Mouse (Mus musculus): ENCODE results near the gene Uxs1. TPM values are rescaled to one million over a fixed set of nuclear protein-coding genes. Genes with fewer than 3 reads are reported as not detected.
A peak's percentile ranks its signal among the peaks of the same experiment; 100 is the strongest.

The Uxs1 gene
- 17.9 and 27.8 TPM in 2 replicates for total RNA-seq (2014; fragmentation: Nextera tagmentation)
- 28.5 and 30.5 TPM in 2 replicates for total RNA-seq (2017)
- polyA plus RNA-seq (2012) = 13.2 and 13.3 TPM in 2 replicates

- ATAC-seq (ENCODE audit: extremely low read depth, insufficient number of reproducible peaks, low FRiP score, poor library complexity, severe bottlenecking) = peak; percentile 91
- TF ChIP-seq CTCF (IDR thresholded peaks at IDR 0.05; ENCODE audit: low read depth, low read length) = no peak
- no peak for TF ChIP-seq GATA2 (IDR thresholded peaks at IDR 0.05; ENCODE audit: borderline replicate concordance, low read depth, low read length)
- no peak for TF ChIP-seq TAL1 (conservative IDR thresholded peaks at IDR 0.05; ENCODE audit: low read depth, low read length)
- no peak for TF ChIP-seq GATA1 (IDR thresholded peaks at IDR 0.05; ENCODE audit: borderline replicate concordance, low read length)
- TF ChIP-seq POLR2AphosphoS5 (IDR thresholded peaks at IDR 0.05; ENCODE audit: insufficient replicate concordance, low read depth, low read length) = no peak
- Histone ChIP-seq H3K27me3 (ENCODE audit: insufficient read depth, low read length) (no peaks in the 10 kb centered on the region), H3K4me1 (ENCODE audit: insufficient read depth, low read depth, low read length) (peaks cover 48% of the 10 kb centered on the region), H3K36me3 (replicated peaks) (peaks cover 21% of the 10 kb centered on the region), H3K4me3 (ENCODE audit: low read depth, low read length) (peak within 1 kb of the TSS; percentile 95), H3K9me3 (replicated peaks) (no peaks in the 10 kb centered on the region)
- peak; percentile 99 for DNase-seq (ENCODE audit: low spot score)
These were observed at the start of gene Uxs1 for GRCm38 (mm10) chr1:43827763-43828194. Gene Uxs1 (minus strand): TSS chr1:43827800.

DNA sequence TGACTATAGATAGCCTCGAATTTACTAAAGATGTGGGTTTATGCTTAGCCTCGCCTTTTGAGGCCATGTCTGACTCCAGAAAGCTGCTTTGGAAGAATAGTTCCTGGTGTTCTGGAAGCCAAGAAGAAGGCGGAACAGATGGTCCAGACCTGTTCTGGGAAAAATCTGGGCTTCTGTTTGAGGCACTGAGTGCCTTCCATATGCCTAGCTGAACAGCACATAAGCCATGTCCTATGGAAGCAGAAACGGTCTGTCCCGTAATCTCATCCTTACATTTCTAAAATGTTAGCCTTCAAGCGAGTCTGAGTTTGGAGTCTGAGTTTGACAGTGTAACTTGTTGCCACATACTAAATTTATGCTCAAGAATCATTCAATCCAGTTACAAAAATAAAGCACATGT, 49.6 kb upstream of the Uxs1 start:
- Histone ChIP-seq H3K9me3 (replicated peaks) (no peaks in the 10 kb centered on the region), H3K4me1 (ENCODE audit: insufficient read depth, low read depth, low read length) (0 out of 2 replicates have a peak, but pooled peaks cover 3% of the 10 kb centered on the region), H3K4me3 (ENCODE audit: low read depth, low read length) (no peak overlapping the region), H3K27me3 (ENCODE audit: insufficient read depth, low read length) (peaks cover 27% of the 10 kb centered on the region), H3K36me3 (replicated peaks) (no peaks in the 10 kb centered on the region)
- TF ChIP-seq GATA1 (IDR thresholded peaks at IDR 0.05; ENCODE audit: borderline replicate concordance, low read length) = no peak
- TF ChIP-seq CTCF (IDR thresholded peaks at IDR 0.05; ENCODE audit: low read depth, low read length) = no peak
- no peak for TF ChIP-seq GATA2 (IDR thresholded peaks at IDR 0.05; ENCODE audit: borderline replicate concordance, low read depth, low read length)
- no peak for TF ChIP-seq TAL1 (conservative IDR thresholded peaks at IDR 0.05; ENCODE audit: low read depth, low read length)
- TF ChIP-seq POLR2AphosphoS5 (IDR thresholded peaks at IDR 0.05; ENCODE audit: insufficient replicate concordance, low read depth, low read length) = no peak
- DNase-seq (ENCODE audit: low spot score) (no peak), ATAC-seq (ENCODE audit: extremely low read depth, insufficient number of reproducible peaks, low FRiP score, poor library complexity, severe bottlenecking) (no peak)

GRCm38 (mm10) chr1:43871116-43871515, 43.5 kb upstream of the Uxs1 start:
- ATAC-seq (ENCODE audit: extremely low read depth, insufficient number of reproducible peaks, low FRiP score, poor library complexity, severe bottlenecking) (no peak), DNase-seq (ENCODE audit: low spot score) (no peak)
- Histone ChIP-seq H3K36me3 (replicated peaks) (no peaks in the 10 kb centered on the region), H3K4me3 (ENCODE audit: low read depth, low read length) (no peak overlapping the region), H3K4me1 (ENCODE audit: insufficient read depth, low read depth, low read length) (no peaks in the 10 kb centered on the region), H3K9me3 (replicated peaks) (no peaks in the 10 kb centered on the region), H3K27me3 (ENCODE audit: insufficient read depth, low read length) (peaks cover 7% of the 10 kb centered on the region)
- TF ChIP-seq POLR2AphosphoS5 (IDR thresholded peaks at IDR 0.05; ENCODE audit: insufficient replicate concordance, low read depth, low read length) (no peak), GATA2 (IDR thresholded peaks at IDR 0.05; ENCODE audit: borderline replicate concordance, low read depth, low read length) (no peak), CTCF (IDR thresholded peaks at IDR 0.05; ENCODE audit: low read depth, low read length) (no peak), GATA1 (IDR thresholded peaks at IDR 0.05; ENCODE audit: borderline replicate concordance, low read length) (no peak), TAL1 (conservative IDR thresholded peaks at IDR 0.05; ENCODE audit: low read depth, low read length) (no peak)

- TF ChIP-seq CTCF (IDR thresholded peaks at IDR 0.05; ENCODE audit: low read depth, low read length) = no peak
- TF ChIP-seq GATA1 (IDR thresholded peaks at IDR 0.05; ENCODE audit: borderline replicate concordance, low read length) = no peak
- no peak for TF ChIP-seq GATA2 (IDR thresholded peaks at IDR 0.05; ENCODE audit: borderline replicate concordance, low read depth, low read length)
- TF ChIP-seq TAL1 (conservative IDR thresholded peaks at IDR 0.05; ENCODE audit: low read depth, low read length) = no peak
- TF ChIP-seq POLR2AphosphoS5 (IDR thresholded peaks at IDR 0.05; ENCODE audit: insufficient replicate concordance, low read depth, low read length) = no peak
- H3K9me3 ChIP-seq (replicated peaks) = no peaks in the 10 kb centered on the region
- no peak for ATAC-seq (ENCODE audit: extremely low read depth, insufficient number of reproducible peaks, low FRiP score, poor library complexity, severe bottlenecking)
- H3K36me3 ChIP-seq (replicated peaks) = no peaks in the 10 kb centered on the region
- no peak overlapping the region for H3K4me3 ChIP-seq (ENCODE audit: low read depth, low read length)
- peaks cover 6% of the 10 kb centered on the region for H3K27me3 ChIP-seq (ENCODE audit: insufficient read depth, low read length)
- no peaks in the 10 kb centered on the region for H3K4me1 ChIP-seq (ENCODE audit: insufficient read depth, low read depth, low read length)
- DNase-seq (ENCODE audit: low spot score) = no peak
These were observed 40.9 kb upstream of the Uxs1 start for GRCm38 (mm10) chr1:43868510-43868909.

DNA sequence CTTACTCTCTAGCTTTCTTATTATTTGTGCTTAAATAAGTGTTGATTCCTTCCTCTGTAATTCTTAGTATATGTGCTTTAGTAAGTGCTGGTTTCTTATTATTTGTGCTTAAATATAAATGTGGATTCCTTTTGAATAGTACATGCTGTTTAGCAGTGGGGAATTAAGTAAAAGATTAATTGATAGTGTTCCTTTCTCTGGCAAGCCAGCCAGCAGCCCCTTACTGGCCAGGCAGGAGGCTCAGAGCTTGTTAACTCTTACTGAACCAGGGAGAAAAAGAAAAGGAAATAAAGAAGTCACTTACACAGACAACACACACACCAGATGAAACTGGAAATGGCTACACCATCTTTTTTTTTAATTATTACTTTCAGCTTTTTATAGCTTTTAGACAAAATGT, 37.2 kb upstream of the Uxs1 start:
- no peak for ATAC-seq (ENCODE audit: extremely low read depth, insufficient number of reproducible peaks, low FRiP score, poor library complexity, severe bottlenecking)

DNA sequence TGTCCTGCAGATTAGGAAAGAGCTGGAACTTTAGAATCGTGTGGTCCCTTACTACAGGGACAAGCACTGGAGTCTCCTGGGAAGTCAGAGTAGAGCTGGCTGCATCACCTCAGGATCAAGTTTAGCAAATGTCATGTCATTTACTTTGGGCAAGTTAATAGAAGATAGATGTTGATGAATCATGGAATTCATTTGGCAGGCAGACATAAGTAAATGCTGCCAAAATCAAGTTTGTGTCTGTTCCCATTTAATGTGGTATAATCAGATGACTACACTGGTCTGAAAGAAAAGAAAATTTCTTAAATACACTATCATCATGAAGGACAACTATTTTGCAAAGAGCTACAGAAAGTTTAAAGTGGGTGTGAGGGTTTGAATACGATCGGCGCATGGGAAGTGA, 35.0 kb upstream of the Uxs1 start:
- no peaks in the 10 kb centered on the region for H3K4me1 ChIP-seq (ENCODE audit: insufficient read depth, low read depth, low read length)
- ATAC-seq (ENCODE audit: extremely low read depth, insufficient number of reproducible peaks, low FRiP score, poor library complexity, severe bottlenecking) (no peak), DNase-seq (ENCODE audit: low spot score) (no peak)
- 0 out of 2 replicates have a peak, but pooled peaks cover under 1% of the 10 kb centered on the region for H3K27me3 ChIP-seq (ENCODE audit: insufficient read depth, low read length)
- no peak overlapping the region for H3K4me3 ChIP-seq (ENCODE audit: low read depth, low read length)
- H3K36me3 ChIP-seq (replicated peaks) = no peaks in the 10 kb centered on the region
- H3K9me3 ChIP-seq (replicated peaks) = no peaks in the 10 kb centered on the region
- TF ChIP-seq POLR2AphosphoS5 (IDR thresholded peaks at IDR 0.05; ENCODE audit: insufficient replicate concordance, low read depth, low read length) (no peak), GATA2 (IDR thresholded peaks at IDR 0.05; ENCODE audit: borderline replicate concordance, low read depth, low read length) (no peak), TAL1 (conservative IDR thresholded peaks at IDR 0.05; ENCODE audit: low read depth, low read length) (no peak), GATA1 (IDR thresholded peaks at IDR 0.05; ENCODE audit: borderline replicate concordance, low read length) (no peak), CTCF (IDR thresholded peaks at IDR 0.05; ENCODE audit: low read depth, low read length) (no peak)

More for the DNA sequence above, 37.2 kb upstream of the Uxs1 start:
- no peaks in the 10 kb centered on the region for H3K9me3 ChIP-seq (replicated peaks)
- H3K4me3 ChIP-seq (ENCODE audit: low read depth, low read length) = no peak overlapping the region
- 0 out of 2 replicates have a peak, but pooled peaks cover 3% of the 10 kb centered on the region for H3K27me3 ChIP-seq (ENCODE audit: insufficient read depth, low read length)
- no peaks in the 10 kb centered on the region for H3K36me3 ChIP-seq (replicated peaks)
- TF ChIP-seq CTCF (IDR thresholded peaks at IDR 0.05; ENCODE audit: low read depth, low read length) (no peak), TAL1 (conservative IDR thresholded peaks at IDR 0.05; ENCODE audit: low read depth, low read length) (no peak), POLR2AphosphoS5 (IDR thresholded peaks at IDR 0.05; ENCODE audit: insufficient replicate concordance, low read depth, low read length) (no peak)
- no peak for DNase-seq (ENCODE audit: low spot score)
- no peaks in the 10 kb centered on the region for H3K4me1 ChIP-seq (ENCODE audit: insufficient read depth, low read depth, low read length)

Data from G1E (cell line).